In genomic region chr3:53074264-53074663, GRCm38 (mm10) we compare ENCODE assay signal across 16 mouse cellular contexts.
"Had no signal": no experiment of that assay in that cellular context is flagged by ENCODE, and none has a peak within 500 bp of the region (broad histone marks: within the 10 kb centered on the region; RNA-seq: fewer than 3 reads in every experiment).

No protein-coding gene starts in this region.

- H3K36me3 ChIP-seq: neural tube, embryonic 13.5 days; neural tube, embryonic 15.5 days; stomach, embryonic 15.5 days had no signal

- H3K27me3 ChIP-seq: neural tube, embryonic 13.5 days; neural tube, embryonic 15.5 days; stomach, embryonic 15.5 days had no signal

- H3K9ac ChIP-seq: neural tube, embryonic 13.5 days; neural tube, embryonic 15.5 days; stomach, embryonic 15.5 days had no signal

- H3K4me1 ChIP-seq: neural tube, embryonic 13.5 days; neural tube, embryonic 15.5 days; stomach, embryonic 15.5 days had no signal

- H3K9me3 ChIP-seq: neural tube, embryonic 13.5 days; neural tube, embryonic 15.5 days; stomach, embryonic 15.5 days had no signal

- H3K4me2 ChIP-seq: neural tube, embryonic 13.5 days; neural tube, embryonic 15.5 days; stomach, embryonic 15.5 days had no signal

- H3K27ac ChIP-seq: neural tube, embryonic 13.5 days; neural tube, embryonic 15.5 days; stomach, embryonic 15.5 days; stomach, postnatal 0 days had no signal

- DNase-seq: retina, postnatal 1 day; right cerebral cortex, adult 18-20 months; right cerebral cortex, postnatal 14 days; right cerebral cortex, postnatal 25 days; right cerebral cortex, postnatal 4 days; spleen, adult 18-20 months; thymus, adult 18-20 months; thymus, adult 2 months; thymus, postnatal 14 days; thymus, postnatal 25 days; thymus, postnatal 36 days; thymus, postnatal 4 days had no signal

- H3K4me3 ChIP-seq: neural tube, embryonic 13.5 days; neural tube, embryonic 15.5 days; stomach, embryonic 15.5 days had no signal
